Mouse (Mus musculus): Measurements from ENCODE around the gene Creb1. TPM values are rescaled to one million over a fixed set of nuclear protein-coding genes. Genes with fewer than 3 reads are reported as not detected.

Creb1 gene
- polyA plus RNA-seq, 2 experiments: 19.6 to 39.5 TPM

GRCm38 (mm10) chr1:64509678-64510077, 22.8 kb upstream of the Creb1 start:
- no peaks in the 10 kb centered on the region for H3K9me3 ChIP-seq (ENCODE audit: control insufficient read depth, low read length)
- DNase-seq (ENCODE audit: low spot score) (no peak), ATAC-seq (ENCODE audit: low FRiP score, low read depth) (no peak)
- WGBS: 73% methylated on average over 1 of the region's 1 CpGs
- H3K9ac ChIP-seq (ENCODE audit: low read depth, low read length, severe bottlenecking): no peak overlapping the region
- no peak for TF ChIP-seq POLR2A (IDR thresholded peaks at IDR 0.05; ENCODE audit: borderline replicate concordance, extremely low read depth, insufficient read depth, insufficient read length)
- no peak overlapping the region for H3K4me2 ChIP-seq (replicated peaks; ENCODE audit: low read depth, low read length, severe bottlenecking)
- no peak overlapping the region for H3K27ac ChIP-seq (replicated peaks; ENCODE audit: low read depth, low read length)
- no peaks in the 10 kb centered on the region for H3K36me3 ChIP-seq (ENCODE audit: control insufficient read depth, insufficient read depth, low read length)
- H3K4me3 ChIP-seq (replicated peaks; ENCODE audit: low read length): no peak overlapping the region
- no peaks in the 10 kb centered on the region for H3K27me3 ChIP-seq (ENCODE audit: control insufficient read depth, insufficient read depth, low read length)
- H3K4me1 ChIP-seq (ENCODE audit: control insufficient read depth, insufficient read depth, low read length): no peaks in the 10 kb centered on the region

- Histone ChIP-seq H3K4me1 (ENCODE audit: control insufficient read depth, insufficient read depth, low read length) (no peaks in the 10 kb centered on the region), H3K27ac (replicated peaks; ENCODE audit: low read depth, low read length) (no peak overlapping the region), H3K36me3 (ENCODE audit: control insufficient read depth, insufficient read depth, low read length) (no peaks in the 10 kb centered on the region), H3K9me3 (ENCODE audit: control insufficient read depth, low read length) (no peaks in the 10 kb centered on the region), H3K9ac (ENCODE audit: low read depth, low read length, severe bottlenecking) (no peak overlapping the region), H3K4me3 (replicated peaks; ENCODE audit: low read length) (no peak overlapping the region), H3K27me3 (ENCODE audit: control insufficient read depth, insufficient read depth, low read length) (no peaks in the 10 kb centered on the region), H3K4me2 (replicated peaks; ENCODE audit: low read depth, low read length, severe bottlenecking) (no peak overlapping the region)
- TF ChIP-seq POLR2A (IDR thresholded peaks at IDR 0.05; ENCODE audit: borderline replicate concordance, extremely low read depth, insufficient read depth, insufficient read length): no peak
- ATAC-seq (ENCODE audit: low FRiP score, low read depth) (no peak), DNase-seq (ENCODE audit: low spot score) (no peak)
- 79% methylated on average over 7 of the region's 7 CpGs for WGBS
Measured at GRCm38 (mm10) chr1:64514184-64514583, 18.3 kb upstream of the Creb1 start.

GRCm38 (mm10) chr1:64516593-64516992, 15.9 kb upstream of the Creb1 start:
- no peaks in the 10 kb centered on the region for H3K27me3 ChIP-seq (ENCODE audit: control insufficient read depth, insufficient read depth, low read length)
- ATAC-seq (ENCODE audit: low FRiP score, low read depth): no peak
- no peak overlapping the region for H3K4me2 ChIP-seq (replicated peaks; ENCODE audit: low read depth, low read length, severe bottlenecking)
- peaks cover under 1% of the 10 kb centered on the region; the same call in 1 of the 2 replicates for H3K4me1 ChIP-seq (ENCODE audit: control insufficient read depth, insufficient read depth, low read length)
- H3K4me3 ChIP-seq (replicated peaks; ENCODE audit: low read length): no peak overlapping the region
- no peak for DNase-seq (ENCODE audit: low spot score)
- WGBS: 71% methylated on average over 3 of the region's 3 CpGs
- H3K27ac ChIP-seq (replicated peaks; ENCODE audit: low read depth, low read length): no peak overlapping the region
- no peak overlapping the region for H3K9ac ChIP-seq (ENCODE audit: low read depth, low read length, severe bottlenecking)
- no peaks in the 10 kb centered on the region for H3K36me3 ChIP-seq (ENCODE audit: control insufficient read depth, insufficient read depth, low read length)
- no peak for TF ChIP-seq POLR2A (IDR thresholded peaks at IDR 0.05; ENCODE audit: borderline replicate concordance, extremely low read depth, insufficient read depth, insufficient read length)
- no peaks in the 10 kb centered on the region for H3K9me3 ChIP-seq (ENCODE audit: control insufficient read depth, low read length)

GRCm38 (mm10) chr1:64518480-64518879, 14.0 kb upstream of the Creb1 start:
- DNase-seq (ENCODE audit: low spot score) (no peak), ATAC-seq (ENCODE audit: low FRiP score, low read depth) (no peak)
- 77% methylated on average over 3 of the region's 3 CpGs for WGBS
- H3K9me3 ChIP-seq (ENCODE audit: control insufficient read depth, low read length): no peaks in the 10 kb centered on the region
- no peak overlapping the region for H3K4me2 ChIP-seq (replicated peaks; ENCODE audit: low read depth, low read length, severe bottlenecking)
- no peaks in the 10 kb centered on the region for H3K27me3 ChIP-seq (ENCODE audit: control insufficient read depth, insufficient read depth, low read length)
- H3K9ac ChIP-seq (ENCODE audit: low read depth, low read length, severe bottlenecking): no peak overlapping the region
- H3K4me3 ChIP-seq (replicated peaks; ENCODE audit: low read length): no peak overlapping the region
- no peaks in the 10 kb centered on the region for H3K36me3 ChIP-seq (ENCODE audit: control insufficient read depth, insufficient read depth, low read length)
- no peak overlapping the region for H3K27ac ChIP-seq (replicated peaks; ENCODE audit: low read depth, low read length)
- TF ChIP-seq POLR2A (IDR thresholded peaks at IDR 0.05; ENCODE audit: borderline replicate concordance, extremely low read depth, insufficient read depth, insufficient read length): no peak
- peaks cover 6% of the 10 kb centered on the region; the same call in 1 of the 2 replicates for H3K4me1 ChIP-seq (ENCODE audit: control insufficient read depth, insufficient read depth, low read length)

GRCm38 (mm10) chr1:64519345-64519744, 13.1 kb upstream of the Creb1 start:
- Histone ChIP-seq H3K9me3 (ENCODE audit: control insufficient read depth, low read length) (no peaks in the 10 kb centered on the region), H3K4me1 (ENCODE audit: control insufficient read depth, insufficient read depth, low read length) (peaks cover 6% of the 10 kb centered on the region; the same call in 1 of the 2 replicates), H3K4me3 (replicated peaks; ENCODE audit: low read length) (no peak overlapping the region), H3K36me3 (ENCODE audit: control insufficient read depth, insufficient read depth, low read length) (no peaks in the 10 kb centered on the region), H3K4me2 (replicated peaks; ENCODE audit: low read depth, low read length, severe bottlenecking) (no peak overlapping the region), H3K27me3 (ENCODE audit: control insufficient read depth, insufficient read depth, low read length) (no peaks in the 10 kb centered on the region), H3K9ac (ENCODE audit: low read depth, low read length, severe bottlenecking) (no peak overlapping the region), H3K27ac (replicated peaks; ENCODE audit: low read depth, low read length) (no peak overlapping the region)
- DNase-seq (ENCODE audit: low spot score): no peak
- ATAC-seq (ENCODE audit: low FRiP score, low read depth): no peak
- 63% methylated on average over 1 of the region's 1 CpGs for WGBS
- no peak for TF ChIP-seq POLR2A (IDR thresholded peaks at IDR 0.05; ENCODE audit: borderline replicate concordance, extremely low read depth, insufficient read depth, insufficient read length)

GRCm38 (mm10) chr1:64519901-64520300, 12.5 kb upstream of the Creb1 start:
- Histone ChIP-seq H3K9me3 (ENCODE audit: control insufficient read depth, low read length) (no peaks in the 10 kb centered on the region), H3K9ac (ENCODE audit: low read depth, low read length, severe bottlenecking) (no peak overlapping the region), H3K27me3 (ENCODE audit: control insufficient read depth, insufficient read depth, low read length) (no peaks in the 10 kb centered on the region), H3K36me3 (ENCODE audit: control insufficient read depth, insufficient read depth, low read length) (no peaks in the 10 kb centered on the region), H3K4me3 (replicated peaks; ENCODE audit: low read length) (no peak overlapping the region), H3K4me2 (replicated peaks; ENCODE audit: low read depth, low read length, severe bottlenecking) (no peak overlapping the region), H3K4me1 (ENCODE audit: control insufficient read depth, insufficient read depth, low read length) (peaks cover 6% of the 10 kb centered on the region; the same call in 1 of the 2 replicates), H3K27ac (replicated peaks; ENCODE audit: low read depth, low read length) (no peak overlapping the region)
- WGBS: 72% methylated on average over 1 of the region's 1 CpGs
- no peak for ATAC-seq (ENCODE audit: low FRiP score, low read depth)
- TF ChIP-seq POLR2A (IDR thresholded peaks at IDR 0.05; ENCODE audit: borderline replicate concordance, extremely low read depth, insufficient read depth, insufficient read length): no peak
- DNase-seq (ENCODE audit: low spot score): no peak
